Mouse (Mus musculus): ENCODE results near the gene Mrpl27. TPM values are rescaled to one million over a fixed set of nuclear protein-coding genes. Genes with fewer than 3 reads are reported as not detected.

Mrpl27 gene
- 108 and 114 TPM in 2 replicates for polyA plus RNA-seq (2012)

DNA sequence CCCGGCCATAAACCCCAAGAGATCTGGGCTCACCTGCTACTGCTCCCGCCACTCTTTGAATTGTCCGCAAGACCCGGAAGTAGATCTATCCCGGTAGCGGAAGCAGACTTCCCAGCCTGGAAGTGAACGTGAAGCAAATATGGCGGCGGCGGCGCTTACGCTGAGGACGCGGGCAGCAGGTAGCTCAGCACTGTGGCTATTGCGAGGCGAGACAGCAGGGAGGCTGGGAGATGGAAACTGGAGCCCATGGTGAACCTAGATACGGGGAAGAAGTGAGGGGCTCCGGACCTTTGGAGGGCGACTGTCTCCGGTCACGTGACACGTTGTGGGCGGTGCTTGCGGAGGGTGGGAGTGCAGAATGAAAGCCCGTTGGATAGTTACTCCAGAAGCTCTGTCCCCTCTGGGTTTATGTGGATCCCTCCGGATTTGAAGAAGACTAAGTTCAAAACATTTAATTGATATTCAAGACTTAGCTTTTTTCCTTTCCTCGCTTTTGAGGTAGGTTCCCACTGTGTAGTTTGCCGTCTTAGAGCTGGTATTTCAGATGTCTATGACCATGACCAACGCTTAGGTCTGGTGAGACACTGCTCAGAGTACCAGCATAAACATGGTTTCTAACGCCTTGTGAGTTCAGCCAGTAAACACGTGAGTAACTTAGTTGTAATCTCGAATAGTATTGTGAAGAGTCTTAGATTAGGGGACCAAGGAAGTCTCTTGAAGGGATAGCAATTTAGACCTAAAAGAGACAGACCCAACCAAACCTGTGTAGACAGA is at the start of gene Mrpl27, which contains the start of gene Eme1:
Gene Mrpl27, plus strand, starts transcription at position 105 of the 774 bp plus-strand sequence.
Gene Eme1, minus strand, starts transcription at position 302 of the 774 bp plus-strand sequence.
- TF ChIP-seq GATA1 (IDR thresholded peaks at IDR 0.05; ENCODE audit: low read length): no peak

DNA sequence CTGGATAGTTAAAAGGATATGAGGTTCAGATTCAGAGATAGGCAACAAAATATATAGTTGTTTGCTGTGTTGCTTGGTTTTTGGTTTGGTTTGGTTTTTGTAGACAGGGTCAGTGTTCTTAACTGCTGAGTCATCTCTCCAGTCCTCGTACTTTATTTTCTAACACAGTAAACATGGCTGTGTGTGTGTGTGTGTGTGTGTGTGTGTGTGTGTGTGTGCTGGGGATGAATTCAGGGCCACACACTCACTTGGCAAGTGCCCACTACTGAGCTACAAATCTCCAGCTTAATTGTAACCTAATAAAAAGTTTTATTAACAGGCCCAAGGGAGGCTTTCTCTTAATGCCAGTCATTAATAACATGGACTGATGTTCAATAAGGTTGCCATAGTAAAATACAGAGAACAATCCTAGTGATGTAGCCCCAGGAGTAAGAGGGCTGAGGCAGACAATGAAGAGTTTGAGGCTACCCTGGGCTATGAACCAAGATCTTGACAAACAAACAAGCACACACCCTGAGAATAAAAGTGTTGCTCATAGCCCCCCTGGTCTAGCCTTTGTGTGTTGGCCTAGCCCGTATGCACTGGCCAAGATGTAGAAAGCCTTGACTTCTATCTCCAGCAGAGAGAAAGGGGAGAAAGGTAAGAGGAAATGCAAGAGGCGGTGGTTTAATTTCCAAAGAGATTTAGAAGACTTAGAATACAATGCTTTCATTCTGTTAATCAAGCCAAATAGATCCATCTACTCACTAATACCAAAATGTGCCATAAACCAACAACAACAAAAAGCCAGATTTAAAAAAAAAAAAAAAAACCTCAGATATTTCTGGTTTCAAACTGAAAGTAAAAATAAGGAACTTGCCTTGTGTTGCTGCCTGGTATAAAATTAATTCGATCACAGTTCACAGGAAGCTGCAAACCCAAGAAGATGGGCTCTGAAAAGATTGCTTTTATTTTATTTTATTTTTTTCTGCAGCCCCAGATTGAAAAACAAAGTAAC is 42.5 kb upstream of the Mrpl27 start:
- no peak for TF ChIP-seq GATA1 (IDR thresholded peaks at IDR 0.05; ENCODE audit: low read length)

GRCm38 (mm10) chr11:94614603-94615002 is 39.0 kb upstream of the Mrpl27 start:
- TF ChIP-seq GATA1 (IDR thresholded peaks at IDR 0.05; ENCODE audit: low read length): no peak

- TF ChIP-seq GATA1 (IDR thresholded peaks at IDR 0.05; ENCODE audit: low read length): no peak
Measured at GRCm38 (mm10) chr11:94615494-94615893, 38.1 kb upstream of the Mrpl27 start.

DNA sequence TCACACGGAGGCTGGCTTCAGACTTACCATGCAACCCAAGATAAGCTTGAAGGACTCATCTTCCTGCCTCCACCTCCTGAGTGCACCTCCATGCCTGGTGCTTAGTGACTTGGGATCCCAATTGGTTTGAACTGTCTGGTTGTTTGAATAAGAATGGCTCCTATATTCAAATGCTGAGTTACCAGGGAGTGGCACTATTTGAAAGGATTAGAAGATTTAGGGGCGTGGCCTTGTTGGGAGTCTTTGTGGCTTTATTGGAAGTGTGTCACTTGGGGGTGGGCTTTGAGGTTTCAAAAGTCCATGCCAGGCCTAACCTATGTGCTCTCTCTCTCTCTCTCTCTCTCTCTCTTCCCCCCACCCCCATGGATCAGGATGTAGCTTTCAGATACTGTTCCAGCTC is 35.9 kb upstream of the Mrpl27 start:
- TF ChIP-seq GATA1 (IDR thresholded peaks at IDR 0.05; ENCODE audit: low read length): no peak

DNA sequence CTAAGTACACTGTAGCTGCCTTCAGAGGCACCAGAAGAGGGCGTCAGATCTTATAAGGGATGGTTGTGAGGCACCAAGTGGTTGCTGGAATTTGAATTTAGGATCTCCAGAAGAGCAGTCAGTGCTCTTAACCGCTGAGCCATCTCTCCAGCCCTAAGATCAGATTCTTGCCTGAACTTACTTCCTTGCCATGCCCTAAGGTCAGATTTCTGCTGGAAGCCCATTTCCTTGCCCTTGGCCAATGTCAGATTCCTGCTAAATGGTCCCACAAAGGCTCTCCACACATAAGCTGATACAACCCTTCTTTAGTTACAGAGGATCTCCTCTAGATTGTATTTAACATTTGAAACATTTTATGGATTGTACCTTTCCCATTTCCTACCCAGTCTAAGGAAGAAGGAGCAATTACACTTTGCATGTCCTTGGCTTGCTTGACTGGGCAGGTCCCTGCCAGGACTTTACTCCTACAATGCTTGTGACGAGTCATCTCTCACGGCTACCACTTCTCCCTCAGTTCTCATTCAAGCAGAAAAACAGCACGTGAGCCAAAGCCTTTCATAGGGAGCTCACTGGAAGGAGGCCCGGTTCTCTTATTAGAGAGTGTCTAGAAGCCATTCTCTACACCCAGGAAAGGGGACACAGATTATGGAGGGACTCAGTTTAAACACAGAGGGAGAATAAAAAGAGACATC is 32.7 kb upstream of the Mrpl27 start:
- TF ChIP-seq GATA1 (IDR thresholded peaks at IDR 0.05; ENCODE audit: low read length): no peak

GRCm38 (mm10) chr11:94621458-94621852 is 32.1 kb upstream of the Mrpl27 start:
- TF ChIP-seq GATA1 (IDR thresholded peaks at IDR 0.05; ENCODE audit: low read length): no peak

DNA sequence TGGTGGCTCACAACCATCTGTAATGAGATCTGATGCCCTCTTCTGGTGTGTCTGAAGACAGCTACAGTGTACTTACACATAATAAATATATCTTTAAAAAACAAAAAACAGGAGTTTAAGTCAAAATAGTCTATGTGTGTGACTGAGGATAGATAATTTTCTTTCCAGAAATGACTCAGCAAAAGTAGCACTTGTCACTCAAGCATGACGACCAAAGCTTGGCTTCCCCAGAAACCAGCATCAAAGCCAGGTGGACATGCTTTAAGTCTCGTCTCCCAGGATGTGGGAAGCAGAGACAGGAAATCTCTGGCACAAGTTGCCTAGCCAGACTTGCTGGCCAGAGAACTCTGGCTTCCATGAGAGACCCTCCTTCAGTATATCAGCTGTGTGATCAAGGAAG is 31.4 kb upstream of the Mrpl27 start:
- TF ChIP-seq GATA1 (IDR thresholded peaks at IDR 0.05; ENCODE audit: low read length): no peak

- TF ChIP-seq GATA1 (IDR thresholded peaks at IDR 0.05; ENCODE audit: low read length): no peak
Measured at GRCm38 (mm10) chr11:94629199-94629883, 24.2 kb upstream of the Mrpl27 start, which contains the start of gene Lrrc59. Gene Lrrc59, plus strand, starts transcription at chr11:94629767.

DNA sequence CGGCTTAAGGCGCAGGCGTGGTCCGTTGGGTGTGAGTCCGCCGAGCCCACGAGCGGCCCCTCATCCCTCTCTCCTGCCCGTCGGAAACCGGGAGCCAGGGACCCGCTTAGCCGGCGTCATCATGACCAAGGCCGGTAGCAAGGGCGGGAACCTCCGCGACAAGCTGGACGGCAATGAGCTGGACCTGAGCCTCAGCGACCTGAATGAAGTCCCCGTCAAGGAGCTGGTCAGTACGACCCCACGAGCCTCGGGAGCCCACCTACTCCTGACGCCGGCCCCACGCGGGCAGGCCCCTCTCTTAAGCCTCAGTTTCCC is 23.7 kb upstream of the Mrpl27 start:
- TF ChIP-seq GATA1 (IDR thresholded peaks at IDR 0.05; ENCODE audit: low read length): no peak

GRCm38 (mm10) chr11:94630199-94631011 is 23.2 kb upstream of the Mrpl27 start:
- no peak for TF ChIP-seq GATA1 (IDR thresholded peaks at IDR 0.05; ENCODE audit: low read length)

DNA sequence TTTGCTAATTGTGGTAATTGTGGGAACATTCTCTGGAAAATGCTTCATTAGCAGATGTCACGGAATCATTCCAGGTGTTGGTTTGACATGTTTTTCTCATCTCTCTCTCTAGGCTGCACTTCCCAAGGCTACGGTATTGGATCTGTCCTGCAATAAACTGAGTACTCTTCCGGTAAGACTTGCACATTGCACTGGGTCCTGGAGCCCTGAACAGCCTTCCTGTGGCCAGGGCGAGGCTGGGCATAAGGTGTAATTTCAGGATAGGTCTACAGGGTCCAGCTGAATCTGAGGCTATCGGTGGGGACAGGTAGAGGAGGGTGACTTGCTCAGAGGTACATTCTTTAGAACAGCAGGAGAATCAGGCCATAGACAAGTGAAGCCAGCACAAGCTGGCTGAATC is 21.6 kb upstream of the Mrpl27 start:
- TF ChIP-seq GATA1 (IDR thresholded peaks at IDR 0.05; ENCODE audit: low read length): no peak

GRCm38 (mm10) chr11:94632988-94633387 is 20.6 kb upstream of the Mrpl27 start:
- no peak for TF ChIP-seq GATA1 (IDR thresholded peaks at IDR 0.05; ENCODE audit: low read length)

- no peak for TF ChIP-seq GATA1 (IDR thresholded peaks at IDR 0.05; ENCODE audit: low read length)
Measured at GRCm38 (mm10) chr11:94634431-94634830, 19.1 kb upstream of the Mrpl27 start.

Data from G1E-ER4 (cell line).